Mouse (Mus musculus) spleen, adult 2 months (tissue): ENCODE results near the gene Dnaja3.

ENCODE experiments used
- CTCF ChIP-seq: fragments of 200-500 bp; IDR thresholded peaks from 2 replicates; pipeline ENCODE4 v1.5.1; 2011; ENCODE audit warnings: mild to moderate bottlenecking, inconsistent platforms; ENCODE audit not compliant: insufficient read depth, insufficient read length, insufficient replicate concordance; ENCODE audit errors: extremely low read depth
- POLR2A ChIP-seq: fragments of 200-500 bp; IDR thresholded peaks from 2 replicates; pipeline ENCODE4 v1.6.1; 2011; ENCODE audit warnings: low read depth, low read length, inconsistent platforms

DNA sequence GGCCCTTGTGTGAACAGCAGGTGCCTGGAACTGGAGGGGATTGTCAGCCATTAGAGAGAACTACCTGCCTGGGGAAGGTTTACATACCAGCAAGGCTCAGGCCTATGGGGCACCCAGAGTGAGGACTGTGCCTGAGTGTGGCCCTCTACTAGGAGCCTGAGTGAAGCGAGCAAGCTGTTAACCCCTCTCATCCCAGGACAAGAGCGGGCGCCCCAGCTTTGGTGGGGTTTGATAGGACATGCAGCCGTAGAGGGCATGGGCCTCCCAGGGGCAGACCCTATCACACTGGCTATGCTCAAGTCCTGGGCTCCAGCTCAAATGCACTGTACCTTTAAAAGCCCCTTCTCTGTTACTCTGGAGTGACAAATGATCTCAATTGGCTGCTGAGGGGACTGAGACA, 7.0 kb downstream of the Dnaja3 start:
- TF ChIP-seq CTCF (no peak), POLR2A (no peak)
